Mouse (Mus musculus) T-helper 2 cell (primary cell): ENCODE results near the gene Gtf3c2.
"Not testable (repeated sequence)": the region's sequence is repeated elsewhere in the genome, so short reads cannot be mapped to it uniquely, and the experiment has no call there.

ENCODE experiments used
- in situ Hi-C: fragments of 300-600 bp; cut with MboI, MseI; formaldehyde crosslinking; loops from one replicate; pipeline ENCODE4 v1.15.1; 2025; ENCODE audit warnings: high pct_unique_total_duplicates

The Gtf3c2 gene

GRCm38 (mm10) chr5:31179766-31180630, at the start of gene Gtf3c2, which contains the start of gene Gm29609:
Gtf3c2 (minus strand) TSS chr5:31180144.
Gm29609 (minus strand) TSS chr5:31179911.
- in situ Hi-C loops = loop anchor here (10.0 kb wide), 2 partner anchors 125 to 345 kb away; partner anchors contain the start of genes Cad, Slc4a1ap and Supt7l

- in situ Hi-C loops = no loop called here
Measured at GRCm38 (mm10) chr5:31226641-31227040, 46.7 kb upstream of the Gtf3c2 start.

GRCm38 (mm10) chr5:31222696-31223095, 42.8 kb upstream of the Gtf3c2 start:
- in situ Hi-C loops = no loop called here

- in situ Hi-C loops = no loop called here
Measured at GRCm38 (mm10) chr5:31221304-31221945, 41.5 kb upstream of the Gtf3c2 start.

- in situ Hi-C loops = no loop called here
Measured at GRCm38 (mm10) chr5:31220448-31221303, 40.7 kb upstream of the Gtf3c2 start, which contains the start of gene Ppm1g. Ppm1g (minus strand) TSS chr5:31220687.

GRCm38 (mm10) chr5:31219911-31220447, 40.0 kb upstream of the Gtf3c2 start:
- in situ Hi-C loops = no loop called here

GRCm38 (mm10) chr5:31219474-31219873, 39.5 kb upstream of the Gtf3c2 start:
- in situ Hi-C loops = no loop called here

- in situ Hi-C loops = no loop called here
Measured at GRCm38 (mm10) chr5:31219070-31219469, 39.1 kb upstream of the Gtf3c2 start.

GRCm38 (mm10) chr5:31218294-31218693, 38.4 kb upstream of the Gtf3c2 start:
- in situ Hi-C loops = no loop called here

GRCm38 (mm10) chr5:31216554-31216953, 36.6 kb upstream of the Gtf3c2 start:
- in situ Hi-C loops = not testable (repeated sequence)

- in situ Hi-C loops = no loop called here
Measured at GRCm38 (mm10) chr5:31204421-31204820, 24.5 kb upstream of the Gtf3c2 start.

GRCm38 (mm10) chr5:31203866-31204265, 23.9 kb upstream of the Gtf3c2 start:
- in situ Hi-C loops = no loop called here

- in situ Hi-C loops = no loop called here
Measured at GRCm38 (mm10) chr5:31202933-31203332, 23.0 kb upstream of the Gtf3c2 start.

GRCm38 (mm10) chr5:31201742-31202590, 22.0 kb upstream of the Gtf3c2 start, which contains the start of gene Zfp513:
Zfp513 (minus strand) TSS chr5:31202303.
- in situ Hi-C loops = no loop called here

- in situ Hi-C loops = no loop called here
Measured at GRCm38 (mm10) chr5:31201042-31201741, 21.2 kb upstream of the Gtf3c2 start.

- in situ Hi-C loops = no loop called here
Measured at GRCm38 (mm10) chr5:31200327-31200768, 20.4 kb upstream of the Gtf3c2 start.

- in situ Hi-C loops = loop anchor here (10.0 kb wide), 1 partner anchor 965 kb away; the partner anchor contains the start of gene Selenoi
Measured at GRCm38 (mm10) chr5:31199893-31200292, 19.9 kb upstream of the Gtf3c2 start.

- in situ Hi-C loops = loop anchor here (10.0 kb wide), 1 partner anchor 965 kb away; the partner anchor contains the start of gene Selenoi
Measured at GRCm38 (mm10) chr5:31199321-31199892, 19.5 kb upstream of the Gtf3c2 start.
